ENCODE assay signal across 10 mouse cellular contexts in the genomic region with DNA sequence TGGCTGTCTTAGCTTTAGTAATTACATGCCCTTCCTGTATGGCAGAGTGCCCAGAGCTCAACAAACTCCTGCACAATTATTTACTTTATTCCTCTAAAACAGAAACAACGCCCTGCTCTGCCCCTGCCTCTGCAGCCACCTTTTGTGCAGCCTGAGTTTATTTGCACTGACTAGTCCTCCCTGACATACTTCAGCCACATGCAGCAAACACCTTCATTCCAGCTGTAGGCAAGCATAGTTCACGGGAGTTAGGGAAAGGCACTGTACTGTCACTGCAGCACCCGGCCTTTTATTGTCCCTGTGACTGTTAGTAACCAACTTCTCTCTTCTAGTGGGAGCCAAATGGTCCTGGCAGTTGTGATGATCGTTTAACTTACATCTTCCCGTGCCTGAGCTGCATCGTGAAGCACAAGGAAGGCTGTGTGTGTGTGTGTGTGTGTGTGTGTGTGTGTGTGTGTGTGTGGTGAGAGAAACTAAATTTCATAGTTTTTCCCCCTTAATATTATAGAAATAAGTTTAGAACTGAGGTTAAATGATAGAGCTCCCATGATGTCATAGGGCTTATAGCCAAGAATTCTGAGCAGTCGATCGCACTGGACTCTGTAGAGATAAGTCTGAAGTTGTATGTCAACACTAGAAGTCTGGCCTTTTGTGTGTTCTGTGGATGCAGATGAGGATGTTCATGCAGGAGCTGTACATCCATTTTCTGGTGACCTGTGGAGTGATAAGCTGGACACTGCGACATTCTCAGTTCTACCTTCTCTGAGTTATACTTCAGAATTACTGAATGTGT. TPM values are rescaled to one million over a fixed set of nuclear protein-coding genes. Genes with fewer than 3 reads are reported as not detected.
A peak's percentile ranks its signal among the peaks of the same experiment; 100 is the strongest.
DNase-seq lines count a peak whose midpoint lies in the region; ATAC-seq and TF ChIP-seq lines count a peak whose summit lies in the region.
"Had no signal": no experiment of that assay in that cellular context is flagged by ENCODE, and none has a peak within 500 bp of the region (broad histone marks: within the 10 kb centered on the region; RNA-seq: fewer than 3 reads in every experiment).

No protein-coding gene starts in this region.

- no peaks in the 10 kb centered on the region for H3K27me3 ChIP-seq in forebrain, embryonic 12.5 days
- no peaks in the 10 kb centered on the region for H3K27me3 ChIP-seq in forebrain, postnatal 0 days (ENCODE audit: insufficient read depth, low read length)
- H3K27me3 ChIP-seq in liver, postnatal 0 days (ENCODE audit: insufficient read depth, low read length) = no peaks in the 10 kb centered on the region
- H3K27me3 ChIP-seq: hindbrain, embryonic 15.5 days; midbrain, embryonic 12.5 days had no signal

- H3K9me3 ChIP-seq in forebrain, embryonic 12.5 days = no peaks in the 10 kb centered on the region
- no peaks in the 10 kb centered on the region for H3K9me3 ChIP-seq in forebrain, postnatal 0 days (ENCODE audit: low read length)
- no peaks in the 10 kb centered on the region for H3K9me3 ChIP-seq in liver, postnatal 0 days (ENCODE audit: low read length)
- H3K9me3 ChIP-seq: hindbrain, embryonic 15.5 days; midbrain, embryonic 12.5 days had no signal

- 73% methylated on average over 9 of the region's 9 CpGs for WGBS in forebrain, embryonic 12.5 days
- WGBS in forebrain, postnatal 0 days = 35% methylated on average over 9 of the region's 9 CpGs
- WGBS in liver, postnatal 0 days (ENCODE audit: insufficient replicate concordance) = 46% methylated on average over 9 of the region's 9 CpGs

- no peak overlapping the region for H3K4me2 ChIP-seq in forebrain, embryonic 12.5 days
- H3K4me2 ChIP-seq in forebrain, postnatal 0 days (ENCODE audit: low read depth) = no peak overlapping the region
- peak overlapping the region; percentile 26; the same call in 1 of the 2 replicates for H3K4me2 ChIP-seq in liver, postnatal 0 days (ENCODE audit: low read depth, low read length)
- H3K4me2 ChIP-seq: hindbrain, embryonic 15.5 days; midbrain, embryonic 12.5 days had no signal

- 0 out of 2 replicates have a peak overlapping the region, but pooled peaks have one; percentile 42 for H3K27ac ChIP-seq in forebrain, embryonic 12.5 days
- H3K27ac ChIP-seq in forebrain, postnatal 0 days (ENCODE audit: low read depth, low read length) = no peak overlapping the region
- peak overlapping the region; percentile 73 for H3K27ac ChIP-seq in liver, postnatal 0 days (ENCODE audit: low read depth)
- H3K27ac ChIP-seq: hindbrain, embryonic 15.5 days; midbrain, embryonic 12.5 days had no signal

- H3K4me3 ChIP-seq in forebrain, embryonic 12.5 days (replicated peaks) = no peak overlapping the region
- H3K4me3 ChIP-seq in forebrain, postnatal 0 days (ENCODE audit: low read depth, low read length) = no peak overlapping the region
- no peak overlapping the region for H3K4me3 ChIP-seq in liver, postnatal 0 days (ENCODE audit: low read depth, low read length)
- H3K4me3 ChIP-seq: hindbrain, embryonic 15.5 days; midbrain, embryonic 12.5 days had no signal

- TF ChIP-seq CTCF in forebrain, postnatal 0 days (IDR thresholded peaks at IDR 0.05; ENCODE audit: low read depth) = no peak
- TF ChIP-seq CTCF in liver, postnatal 0 days (IDR thresholded peaks at IDR 0.05; ENCODE audit: low read depth) = no peak

- no peak for TF ChIP-seq EP300 in liver, postnatal 0 days (IDR thresholded peaks at IDR 0.05; ENCODE audit: low read depth)

- no peak overlapping the region for H3K9ac ChIP-seq in forebrain, embryonic 12.5 days
- H3K9ac ChIP-seq in forebrain, postnatal 0 days = no peak overlapping the region
- H3K9ac ChIP-seq in liver, postnatal 0 days (replicated peaks) = no peak overlapping the region
- H3K9ac ChIP-seq: hindbrain, embryonic 15.5 days; midbrain, embryonic 12.5 days had no signal

- no peak; the same call in 1 of the 2 replicates for ATAC-seq in forebrain, embryonic 12.5 days (ENCODE audit: low FRiP score)
- no peak for ATAC-seq in forebrain, postnatal 0 days
- ATAC-seq in liver, postnatal 0 days = peak; percentile 87

- no peak for DNase-seq in forebrain, postnatal 0 days
- DNase-seq in urinary bladder, postnatal 25 days (ENCODE audit: low spot score) = peak; percentile 13
- no peak for DNase-seq in urinary bladder, postnatal 4 days (ENCODE audit: low spot score in 2 of 2)
- DNase-seq in liver, postnatal 0 days = peak; percentile 53
- no peak for DNase-seq in layer of hippocampus, postnatal 14 days (ENCODE audit: low spot score in 2 of 2)
- no peak for DNase-seq in embryo, embryonic 9.5 days (ENCODE audit: extremely low spot score)
- DNase-seq in right cerebral cortex, postnatal 10 days (ENCODE audit: low spot score in 2 of 2) = no peak

- peaks cover 5% of the 10 kb centered on the region for H3K4me1 ChIP-seq in forebrain, embryonic 12.5 days
- no peaks in the 10 kb centered on the region for H3K4me1 ChIP-seq in forebrain, postnatal 0 days (ENCODE audit: insufficient read depth)
- no peaks in the 10 kb centered on the region; the same call in 1 of the 2 replicates for H3K4me1 ChIP-seq in liver, postnatal 0 days (ENCODE audit: insufficient read depth)

- H3K36me3 ChIP-seq in forebrain, embryonic 12.5 days (replicated peaks) = no peaks in the 10 kb centered on the region
- no peaks in the 10 kb centered on the region for H3K36me3 ChIP-seq in forebrain, postnatal 0 days (ENCODE audit: insufficient read depth)
- H3K36me3 ChIP-seq in liver, postnatal 0 days (replicated peaks; ENCODE audit: insufficient read depth, low read length) = no peaks in the 10 kb centered on the region
- H3K36me3 ChIP-seq: hindbrain, embryonic 15.5 days had no signal

RNA-seq across cellular contexts. Expression of a gene that starts 59.5 kb away (rescaled TPM):
- polyA plus RNA-seq in forebrain, embryonic 12.5 days (2016; fragmentation: Nextera tagmentation; extraction: Ambion mirVana) = 19.0 and 20.1 TPM in 2 replicates
- total RNA-seq in forebrain, postnatal 0 days (2014; rRNA removed) = 83.9 and 97.6 TPM in 2 replicates
- 19.1 and 20.1 TPM in 2 replicates for polyA plus RNA-seq in forebrain, postnatal 0 days (2015; fragmentation: Nextera tagmentation; extraction: Ambion mirVana)
- 6.8 and 7.7 TPM in 2 replicates for polyA plus RNA-seq in liver, postnatal 0 days (2015; fragmentation: Nextera tagmentation; extraction: Ambion mirVana)
- total RNA-seq in layer of hippocampus, postnatal 14 days (2021) = 100 to 1,000 TPM; 267 to 275 TPM

RNA-seq across cellular contexts. Expression of a gene that starts 59.7 kb away (rescaled TPM):
- 2.4 TPM in 2 replicates for polyA plus RNA-seq in forebrain, embryonic 12.5 days (2016; fragmentation: Nextera tagmentation; extraction: Ambion mirVana)
- 5.3 and 5.8 TPM in 2 replicates for total RNA-seq in forebrain, postnatal 0 days (2014; rRNA removed)
- 3.5 and 6.9 TPM in 2 replicates for polyA plus RNA-seq in forebrain, postnatal 0 days (2015; fragmentation: Nextera tagmentation; extraction: Ambion mirVana)
- polyA plus RNA-seq in liver, postnatal 0 days (2015; fragmentation: Nextera tagmentation; extraction: Ambion mirVana) = 0.58 and 0.75 TPM in 2 replicates
- 10 to 100 TPM in 1 of 2 experiments, 1 to 10 TPM in 1; 10.0 to 10.1 TPM for total RNA-seq in layer of hippocampus, postnatal 14 days (2021)

Comparison
In these comparisons a context has a peak if more than half of its experiments do, and no peak if none do; other contexts are left out.
1. DNase-seq: peak in urinary bladder, postnatal 25 days (single experiment) and liver, postnatal 0 days (single experiment); none in forebrain, postnatal 0 days (single experiment), urinary bladder, postnatal 4 days (0 of 2), layer of hippocampus, postnatal 14 days (0 of 2), embryo, embryonic 9.5 days (single experiment) and right cerebral cortex, postnatal 10 days (0 of 2).